Mouse (Mus musculus) brown adipose tissue, adult 24 weeks (tissue): ENCODE measurements around the gene Olfr1310. TPM values are rescaled to one million over a fixed set of nuclear protein-coding genes. Genes with fewer than 3 reads are reported as not detected.
"Not testable (repeated sequence)": the region's sequence is repeated elsewhere in the genome, so short reads cannot be mapped to it uniquely, and the experiment has no call there.

Experiments
- H3K27ac ChIP-seq: fragments of 200-500 bp; replicated peaks from 2 replicates; pipeline ENCODE4 v1.5.1; 2012; ENCODE audit warnings: low read depth, mild to moderate bottlenecking, low read length
- H3K4me1 ChIP-seq: fragments of 200-500 bp; 2 replicates; pipeline ENCODE4 v1.6.1; 2012; ENCODE audit warnings: low read length, mixed read lengths; ENCODE audit not compliant: control insufficient read depth, insufficient read depth, insufficient read length
- H3K4me3 ChIP-seq: fragments of 200-500 bp; 2 replicates; pipeline ENCODE4 v1.5.1; 2012; ENCODE audit warnings: low read depth, mild to moderate bottlenecking, low read length, moderate library complexity; ENCODE audit not compliant: insufficient read depth
- polyA plus RNA-seq: library from polyadenylated mRNA; stranded (reverse); fragments of >200 nt; gene quantifications from 2 replicates; pipeline ENCODE4 v1.2.4, GENCODE M21; 2012; ENCODE audit not compliant: missing spikeins, insufficient read depth, insufficient read length

Gene Olfr1310
- not detected in 2 replicates for polyA plus RNA-seq

- H3K27ac ChIP-seq, result no peak within 1 kb of the TSS
- no peaks in the 10 kb centered on the region for H3K4me1 ChIP-seq
- H3K4me3 ChIP-seq, result no peak within 1 kb of the TSS
Observed at GRCm38 (mm10) chr2:112012608-112013007, at the start of gene Olfr1310. TSS of gene Olfr1310 (minus strand) at chr2:112012708.

GRCm38 (mm10) chr2:112050138-112050537 is 37.6 kb upstream of the Olfr1310 start, which contains the start of gene Olfr1312:
TSS of gene Olfr1312 (minus strand) at chr2:112050238.
- Histone ChIP-seq H3K4me1 (no peaks in the 10 kb centered on the region), H3K27ac (no peak within 1 kb of the TSS), H3K4me3 (no peak within 1 kb of the TSS)

GRCm38 (mm10) chr2:112026971-112027370 is 14.5 kb upstream of the Olfr1310 start:
- H3K4me3 ChIP-seq, H3K27ac ChIP-seq, H3K4me1 ChIP-seq: not testable (repeated sequence)

GRCm38 (mm10) chr2:112024312-112024711 is 11.8 kb upstream of the Olfr1310 start, which contains the start of gene Olfr1311:
TSS of gene Olfr1311 (minus strand) at chr2:112024412.
- H3K4me1 ChIP-seq, result no peaks in the 10 kb centered on the region
- no peak within 1 kb of the TSS for H3K27ac ChIP-seq
- no peak within 1 kb of the TSS for H3K4me3 ChIP-seq

GRCm38 (mm10) chr2:112014900-112015299 is 2.4 kb upstream of the Olfr1310 start:
- no peaks in the 10 kb centered on the region for H3K4me1 ChIP-seq
- no peak overlapping the region for H3K4me3 ChIP-seq

GRCm38 (mm10) chr2:111990181-111990580 is 22.3 kb downstream of the Olfr1310 start, which contains the start of gene Olfr1309:
TSS of gene Olfr1309 (minus strand) at chr2:111990281.
- no peak within 1 kb of the TSS for H3K4me3 ChIP-seq
- no peaks in the 10 kb centered on the region for H3K4me1 ChIP-seq
- no peak within 1 kb of the TSS for H3K27ac ChIP-seq

More at GRCm38 (mm10) chr2:112014900-112015299, 2.4 kb upstream of the Olfr1310 start:
- no peak overlapping the region for H3K27ac ChIP-seq

GRCm38 (mm10) chr2:111964844-111965243 is 47.7 kb downstream of the Olfr1310 start, which contains the start of gene Olfr1308:
TSS of gene Olfr1308 (minus strand) at chr2:111964944.
- no peak within 1 kb of the TSS for H3K27ac ChIP-seq
- no peak within 1 kb of the TSS for H3K4me3 ChIP-seq
- no peaks in the 10 kb centered on the region for H3K4me1 ChIP-seq

Other genes with a start within 250 kb of the Olfr1310 start
- not detected in 2 replicates for gene Olfr1302, start 235.3 kb downstream of the Olfr1310 start, polyA plus RNA-seq
- not detected in 2 replicates for gene Olfr1303, start 192.4 kb downstream of the Olfr1310 start, polyA plus RNA-seq
- not detected in 2 replicates for gene Olfr1305, start 135.6 kb downstream of the Olfr1310 start, polyA plus RNA-seq
- not detected in 2 replicates for gene Olfr1306, start 96.4 kb downstream of the Olfr1310 start, polyA plus RNA-seq
- not detected in 2 replicates for gene Olfr1307, start 63.3 kb downstream of the Olfr1310 start, polyA plus RNA-seq
- gene Olfr1308, start 47.8 kb downstream of the Olfr1310 start, polyA plus RNA-seq, result not detected in 2 replicates
- gene Olfr1309, start 22.4 kb downstream of the Olfr1310 start, polyA plus RNA-seq, result not detected in 2 replicates
- gene Olfr1311, start 11.7 kb upstream of the Olfr1310 start, polyA plus RNA-seq, result not detected in 2 replicates
- not detected in 2 replicates for gene Olfr1312, start 37.5 kb upstream of the Olfr1310 start, polyA plus RNA-seq
- not detected in 2 replicates for gene Olfr1313, start 65.1 kb upstream of the Olfr1310 start, polyA plus RNA-seq
- gene Olfr1314, start 84.1 kb upstream of the Olfr1310 start, polyA plus RNA-seq, result not detected in 2 replicates
- gene Olfr1315-ps1, start 102.7 kb upstream of the Olfr1310 start, polyA plus RNA-seq, result not detected in 2 replicates
- gene Olfr1316, start 122.3 kb upstream of the Olfr1310 start, polyA plus RNA-seq, result not detected in 2 replicates
- not detected in 2 replicates for gene Olfr1317, start 127.6 kb upstream of the Olfr1310 start, polyA plus RNA-seq
- gene Olfr1318, start 141.5 kb upstream of the Olfr1310 start, polyA plus RNA-seq, result not detected in 2 replicates
- 1.3 and 2.0 TPM in 2 replicates for gene Lpcat4, start 226.8 kb upstream of the Olfr1310 start, polyA plus RNA-seq
- not detected in 2 replicates for gene Nutm1, start 246.6 kb upstream of the Olfr1310 start, polyA plus RNA-seq
- 166 and 235 TPM in 2 replicates for gene Nop10, start 249.2 kb upstream of the Olfr1310 start, polyA plus RNA-seq